Mouse (Mus musculus) liver, postnatal 0 days (tissue): Measurements from ENCODE around the gene Olfr790.

Experiments
- CTCF ChIP-seq: sonication (generic); IDR thresholded peaks from 2 replicates; pipeline ENCODE4 v1.5.1; 2016; ENCODE audit warnings: antibody characterized with exemption, low read depth
- EP300 ChIP-seq: IDR thresholded peaks from 2 replicates; pipeline ENCODE4 v1.6.1; 2016; ENCODE audit warnings: antibody characterized with exemption, low read depth, mild to moderate bottlenecking

GRCm38 (mm10) chr10:129549354-129549753 lies 51.1 kb downstream of the Olfr790 start:
- TF ChIP-seq CTCF, result no peak
- no peak for TF ChIP-seq EP300
